Mouse (Mus musculus) kidney, adult 2 months (tissue): ENCODE data around the gene Nt5c3. TPM values are rescaled to one million over a fixed set of nuclear protein-coding genes. Genes with fewer than 3 reads are reported as not detected.

Experiments used
- DNase-seq: peaks from one replicate; pipeline ENCODE4 v3.0.0; 2021
- H3K27ac ChIP-seq: fragments of 200-500 bp; 2 replicates; pipeline ENCODE4 v1.5.1; 2012; ENCODE audit warnings: low read depth, low read length, control low read depth, inconsistent platforms; ENCODE audit not compliant: insufficient read depth
- H3K27me3 ChIP-seq: fragments of 200-500 bp; replicated peaks from 2 replicates; pipeline ENCODE4 v1.6.1; 2012; ENCODE audit warnings: mild to moderate bottlenecking, moderate library complexity, low read length, inconsistent platforms; ENCODE audit not compliant: control insufficient read depth, insufficient read depth
- H3K36me3 ChIP-seq: fragments of 200-500 bp; 2 replicates; pipeline ENCODE4 v1.6.1; 2012; ENCODE audit warnings: mild to moderate bottlenecking, moderate library complexity, low read length, inconsistent platforms; ENCODE audit not compliant: control insufficient read depth, insufficient read depth
- H3K4me1 ChIP-seq: fragments of 200-500 bp; 2 replicates; pipeline ENCODE4 v1.6.1; 2011; ENCODE audit warnings: low read length; ENCODE audit not compliant: control insufficient read depth, insufficient read depth
- H3K4me3 ChIP-seq: fragments of 200-500 bp; 2 replicates; pipeline ENCODE4 v1.5.1; 2011; ENCODE audit warnings: mild to moderate bottlenecking, low read depth, low read length, control low read depth; ENCODE audit not compliant: insufficient read depth
- CTCF ChIP-seq: fragments of 200-500 bp; conservative IDR thresholded peaks from 2 replicates; pipeline ENCODE4 v1.5.1; 2011; ENCODE audit warnings: low read depth, mild to moderate bottlenecking, control low read depth, low read length, moderate library complexity, mixed read lengths; ENCODE audit not compliant: insufficient read depth, insufficient read length
- POLR2A ChIP-seq: fragments of 200-500 bp; IDR thresholded peaks from one replicate; pipeline ENCODE4 v1.6.1; 2011; ENCODE audit warnings: low read depth, low read length, control low read depth
- WGBS: fragments of 180-500 bp; shearing (Covaris S2); methylation state at CpG from one replicate; pipeline ENCODE4 v1.1.7; 2018; 5-methylcytosine and 5-hydroxymethylcytosine counted together
- polyA plus RNA-seq: library from polyadenylated mRNA; depleted of rRNA; stranded (reverse); fragments of >200 nt; gene quantifications from 2 replicates; pipeline ENCODE4 v1.2.3, GENCODE M21; 2012; rRNA removed

The Nt5c3 gene
- polyA plus RNA-seq, 1 experiment, result 15.1 TPM

DNA sequence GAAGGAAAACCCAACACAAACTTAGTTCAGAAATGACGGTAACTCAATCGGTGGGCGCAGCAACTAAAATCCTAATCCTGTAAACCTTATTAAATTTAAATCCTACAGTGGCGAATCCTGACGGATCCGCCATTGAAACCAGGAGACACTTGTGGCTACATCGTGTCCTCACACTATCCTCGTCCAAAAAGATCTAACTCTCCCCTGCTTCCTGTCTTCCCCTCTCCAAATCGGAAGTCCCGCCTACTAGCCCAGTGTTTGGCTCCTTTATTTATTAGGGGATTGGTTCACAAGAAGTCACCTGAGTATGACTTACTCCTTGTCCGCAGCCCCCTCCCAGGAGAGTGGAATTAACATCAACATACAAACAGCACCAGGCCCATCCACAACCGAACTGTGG, 86.6 kb downstream of the Nt5c3 start:
- H3K27me3 ChIP-seq, result no peaks in the 10 kb centered on the region
- no peak overlapping the region for H3K27ac ChIP-seq
- no peaks in the 10 kb centered on the region; the same call in 1 of the 2 replicates for H3K36me3 ChIP-seq
- no peak for TF ChIP-seq POLR2A
- no peak for TF ChIP-seq CTCF
- H3K4me3 ChIP-seq, result no peak overlapping the region
- no peak for DNase-seq
- peaks cover 3% of the 10 kb centered on the region; the same call in 1 of the 2 replicates for H3K4me1 ChIP-seq
- WGBS, result 96% methylated on average over 12 of the region's 12 CpGs

DNA sequence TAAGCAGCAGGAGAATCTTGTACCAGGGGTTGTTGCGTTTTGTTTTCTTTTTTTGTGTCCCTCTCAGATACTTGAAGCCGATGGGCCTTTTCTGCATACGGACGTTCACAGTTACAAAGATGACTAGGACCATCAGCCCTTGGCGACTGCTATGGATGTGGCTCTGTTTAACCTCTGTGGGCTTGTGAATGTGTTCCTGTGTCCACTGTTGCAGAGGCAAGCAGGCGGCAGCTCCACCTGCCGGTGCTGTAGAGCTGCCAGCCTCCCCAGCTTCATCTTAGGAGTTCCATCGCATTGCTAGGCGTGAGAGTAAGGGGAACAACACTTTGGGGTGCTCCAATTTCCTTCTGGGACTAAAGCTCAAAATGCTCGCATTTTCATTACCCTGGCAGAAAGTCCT, 88.2 kb downstream of the Nt5c3 start:
- H3K4me1 ChIP-seq, result peaks cover 3% of the 10 kb centered on the region; the same call in 1 of the 2 replicates
- no peaks in the 10 kb centered on the region for H3K27me3 ChIP-seq
- H3K4me3 ChIP-seq, result no peak overlapping the region
- DNase-seq, result no peak
- TF ChIP-seq POLR2A, result no peak
- no peak for TF ChIP-seq CTCF
- 91% methylated on average over 10 of the region's 10 CpGs for WGBS
- H3K27ac ChIP-seq, result no peak overlapping the region
- H3K36me3 ChIP-seq, result no peaks in the 10 kb centered on the region; the same call in 1 of the 2 replicates

DNA sequence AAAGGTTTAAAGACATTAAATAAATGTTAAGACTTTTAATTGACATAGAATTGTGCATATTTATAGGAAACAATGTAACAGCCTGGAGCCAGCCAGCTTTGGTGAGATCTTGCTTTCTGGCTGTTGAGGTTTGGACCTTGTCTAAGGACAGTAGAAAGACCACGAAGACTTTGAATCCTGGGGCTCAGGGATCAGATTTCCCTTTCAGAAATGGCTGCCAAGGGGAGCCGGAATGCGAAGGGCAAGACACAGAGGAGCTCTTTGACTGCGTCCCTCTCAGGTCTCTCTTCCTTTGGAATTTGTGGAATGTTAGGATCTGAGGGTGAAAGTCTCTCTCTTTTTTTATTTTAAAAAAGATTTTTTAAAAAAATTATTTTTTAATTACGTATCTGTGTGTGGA, 89.0 kb downstream of the Nt5c3 start:
- peaks cover 3% of the 10 kb centered on the region; the same call in 1 of the 2 replicates for H3K4me1 ChIP-seq
- WGBS, result 60% methylated on average over 5 of the region's 5 CpGs
- H3K27ac ChIP-seq, result no peak overlapping the region

DNA sequence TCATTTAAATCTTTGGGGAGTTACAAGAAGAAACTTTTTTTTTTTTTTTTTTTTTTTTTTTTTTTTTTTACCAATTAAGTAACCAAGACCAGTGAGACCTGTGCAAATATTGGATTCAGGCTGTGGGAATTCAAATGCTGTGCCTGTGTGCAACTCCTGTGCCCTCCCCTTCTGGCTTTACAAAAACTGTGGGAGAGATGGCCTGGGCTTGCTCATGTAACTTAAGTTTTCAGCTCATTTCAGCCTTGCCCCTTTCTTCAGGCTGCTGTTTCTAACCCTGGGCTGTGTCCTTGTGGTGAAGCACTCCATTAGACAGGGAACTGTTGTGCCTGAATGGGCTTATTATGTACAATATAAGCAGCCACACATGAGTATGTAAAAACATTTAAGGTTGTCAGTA, 90.9 kb downstream of the Nt5c3 start:
- Histone ChIP-seq H3K27me3 (no peaks in the 10 kb centered on the region), H3K4me3 (peak overlapping the region; percentile 71; the same call in 1 of the 2 replicates), H3K4me1 (peaks cover 3% of the 10 kb centered on the region; the same call in 1 of the 2 replicates)

More for the DNA sequence above, 89.0 kb downstream of the Nt5c3 start:
- no peaks in the 10 kb centered on the region; the same call in 1 of the 2 replicates for H3K36me3 ChIP-seq
- H3K4me3 ChIP-seq, result no peak overlapping the region
- peak; percentile 45 for DNase-seq
- H3K27me3 ChIP-seq, result no peaks in the 10 kb centered on the region
- TF ChIP-seq POLR2A, result no peak
- no peak for TF ChIP-seq CTCF

DNA sequence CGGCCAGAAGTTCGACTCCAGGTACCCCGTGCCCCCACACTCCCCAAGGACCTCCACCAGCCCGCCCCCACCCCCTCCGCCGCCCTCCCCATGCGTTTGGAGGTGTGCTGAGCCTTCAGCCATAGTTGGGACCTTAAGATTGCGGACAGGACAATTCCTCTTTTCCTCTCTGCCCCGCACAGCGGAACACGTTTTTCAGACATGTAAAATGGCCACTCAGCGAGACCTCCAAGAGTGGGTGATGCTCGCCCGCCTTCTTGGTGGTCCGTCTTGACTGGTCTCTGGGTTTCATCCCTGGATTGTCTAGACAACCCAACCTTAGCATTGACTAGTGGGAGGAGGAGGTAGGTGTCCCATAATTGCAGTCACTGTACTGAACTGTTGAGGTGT, 91.3 kb downstream of the Nt5c3 start:
- 2% methylated on average over 15 of the region's 15 CpGs for WGBS
- Histone ChIP-seq H3K27me3 (no peaks in the 10 kb centered on the region), H3K4me3 (peak overlapping the region; percentile 71), H3K27ac (peak overlapping the region; percentile 32; the same call in 1 of the 2 replicates), H3K4me1 (peaks cover 3% of the 10 kb centered on the region; the same call in 1 of the 2 replicates), H3K36me3 (no peaks in the 10 kb centered on the region; the same call in 1 of the 2 replicates)
- DNase-seq, result no peak
- TF ChIP-seq CTCF (no peak), POLR2A (no peak)

More for the DNA sequence above, 90.9 kb downstream of the Nt5c3 start:
- TF ChIP-seq CTCF (no peak), POLR2A (no peak)
- Histone ChIP-seq H3K27ac (no peak overlapping the region), H3K36me3 (no peaks in the 10 kb centered on the region; the same call in 1 of the 2 replicates)
- no peak for DNase-seq

Other genes with a start within 250 kb of the Nt5c3 start
- gene Lsm5, start 219.2 kb downstream of the Nt5c3 start, polyA plus RNA-seq, result 4.0 and 7.2 TPM in 2 replicates
- gene Avl9, start 209.0 kb downstream of the Nt5c3 start, polyA plus RNA-seq, result 7.8 and 8.2 TPM in 2 replicates
- 7.2 and 9.2 TPM in 2 replicates for gene Kbtbd2, start 126.1 kb downstream of the Nt5c3 start, polyA plus RNA-seq
- 50.4 TPM in 2 replicates for gene Fkbp9, start 91.9 kb downstream of the Nt5c3 start, polyA plus RNA-seq
- gene Vmn1r4, start 83 bp upstream of the Nt5c3 start, polyA plus RNA-seq, result 0.14 and 0.15 TPM in 2 replicates
- not detected in 2 replicates for gene Vmn1r5, start 46.3 kb upstream of the Nt5c3 start, polyA plus RNA-seq
- gene Vmn1r6, start 73.3 kb upstream of the Nt5c3 start, polyA plus RNA-seq, result not detected in 2 replicates
- not detected in 2 replicates for gene Vmn1r7, start 101.4 kb upstream of the Nt5c3 start, polyA plus RNA-seq
- not detected in 2 replicates for gene Vmn1r8, start 108.4 kb upstream of the Nt5c3 start, polyA plus RNA-seq
- gene Vmn1r9, start 142.9 kb upstream of the Nt5c3 start, polyA plus RNA-seq, result not detected in 2 replicates
- not detected in 2 replicates for gene Vmn1r10, start 185.5 kb upstream of the Nt5c3 start, polyA plus RNA-seq
- not detected in 2 replicates for gene Vmn1r11, start 209.5 kb upstream of the Nt5c3 start, polyA plus RNA-seq
- gene Vmn1r12, start 233.0 kb upstream of the Nt5c3 start, polyA plus RNA-seq, result not detected in 2 replicates